ENCODE assay signal across 13 mouse cellular contexts in genomic region chr5:122672298-122672697, GRCm38 (mm10). TPM values are rescaled to one million over a fixed set of nuclear protein-coding genes. Genes with fewer than 3 reads are reported as not detected.
A peak's percentile ranks its signal among the peaks of the same experiment; 100 is the strongest.
DNase-seq lines count a peak whose midpoint lies in the region; TF ChIP-seq lines count a peak whose summit lies in the region.
"Had no signal": no experiment of that assay in that cellular context is flagged by ENCODE, and none has a peak within 500 bp of the region (broad histone marks: within the 10 kb centered on the region; RNA-seq: fewer than 3 reads in every experiment).

No protein-coding gene starts in this region.

- H3K27ac ChIP-seq in left cerebral cortex, adult 2 months = no peak overlapping the region
- H3K27ac ChIP-seq: embryonic facial prominence, embryonic 13.5 days; forebrain, embryonic 12.5 days; heart, embryonic 10.5 days; hindbrain, embryonic 13.5 days; hindbrain, postnatal 0 days had no signal

- no peak overlapping the region for H3K4me3 ChIP-seq in left cerebral cortex, adult 2 months
- H3K4me3 ChIP-seq: embryonic facial prominence, embryonic 13.5 days; forebrain, embryonic 12.5 days; heart, embryonic 10.5 days; hindbrain, embryonic 13.5 days had no signal

- no peak for TF ChIP-seq CTCF in left cerebral cortex, adult 2 months (IDR thresholded peaks at IDR 0.05)

- peak; percentile 71 for DNase-seq in brain, adult 2 months (ENCODE audit: low read depth, low spot score)
- DNase-seq in cerebellum, adult 18-20 months = peak; percentile 36 to 41
- DNase-seq in cerebellum, adult 9-11 months = peak; percentile 58
- DNase-seq in cerebellum, postnatal 36 days = peak; percentile 15 to 33
- no peak for DNase-seq in left cerebral cortex, adult 2 months (ENCODE audit: extremely low spot score in 1 of 2, low spot score in 2 of 2)
- DNase-seq in right cerebral cortex, adult 2 months (ENCODE audit: low spot score in 2 of 2) = no peak
- DNase-seq: adrenal gland, adult 8-10 months; gastrocnemius, postnatal 10 days had no signal

- intact Hi-C loops in left cerebral cortex, adult 2 months (cut with DNase I) = no loop called here

RNA-seq across cellular contexts. Expression of gene P2rx7, which starts 28.6 kb away (rescaled TPM):
- 1 to 10 TPM; 6.2 to 7.7 TPM for total RNA-seq in left cerebral cortex, adult 2 months (2021)

RNA-seq across cellular contexts. Expression of gene P2rx4, which starts 35.0 kb away (rescaled TPM):
- total RNA-seq in left cerebral cortex, adult 2 months (2021) = 10 to 100 TPM; 19.3 to 20.1 TPM

RNA-seq across cellular contexts. Expression of gene Ift81, which starts 58.0 kb away (rescaled TPM):
- 10 to 100 TPM; 46.4 to 49.2 TPM for total RNA-seq in left cerebral cortex, adult 2 months (2021)

Comparison
In these comparisons a context has a peak if more than half of its experiments do, and no peak if none do; other contexts are left out.
1. DNase-seq: peak in brain, adult 2 months (single experiment), cerebellum, adult 18-20 months (2 of 2), cerebellum, adult 9-11 months (single experiment) and cerebellum, postnatal 36 days (2 of 2); none in left cerebral cortex, adult 2 months (0 of 2) and right cerebral cortex, adult 2 months (0 of 2).